Mouse (Mus musculus): Measurements from ENCODE around the gene Zfp61. TPM values are rescaled to one million over a fixed set of nuclear protein-coding genes. Genes with fewer than 3 reads are reported as not detected.

The Zfp61 gene
- total and polyA plus RNA-seq, 3 experiments: 9.9 to 15.3 TPM; not detected in 1

DNA sequence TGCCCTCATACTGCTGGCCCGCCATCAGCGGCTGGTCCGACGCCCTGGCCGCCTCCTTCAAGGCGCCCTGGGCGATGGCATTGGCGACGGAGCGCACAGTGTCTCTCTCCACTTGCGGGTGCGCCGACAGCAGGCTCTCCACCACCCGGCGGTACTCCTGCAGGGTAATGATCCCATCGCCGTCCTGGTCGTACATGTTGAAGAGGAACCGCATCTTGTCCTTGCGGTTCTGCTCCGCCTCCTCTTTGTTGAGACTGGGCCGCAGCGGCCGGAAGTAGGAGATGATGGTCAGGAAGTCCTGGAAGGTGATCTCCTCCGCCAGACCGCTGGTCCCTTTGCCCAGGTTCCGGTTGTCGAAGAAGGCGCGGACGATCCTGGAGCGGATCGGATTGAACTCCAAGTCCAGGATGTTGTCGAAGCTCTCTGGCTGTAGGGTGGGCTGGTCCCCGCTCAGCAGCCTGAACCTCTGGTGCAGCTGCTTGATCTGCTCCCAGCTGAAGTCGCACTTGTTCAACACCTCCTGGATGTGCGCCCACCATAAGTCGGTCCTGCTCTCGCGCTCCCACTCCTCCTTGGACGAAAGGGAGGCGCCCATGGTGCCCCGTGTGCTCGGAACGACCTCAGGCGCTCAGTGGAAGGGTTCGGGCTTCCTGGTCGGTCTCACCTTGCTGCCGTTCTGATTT lies 32.4 kb upstream of the Zfp61 start, which contains the start of gene Tescl:
Gene Tescl (minus strand): TSS at position 633 of the 683 bp plus-strand sequence.
- Histone ChIP-seq H3K27me3 (ENCODE audit: control insufficient read depth in 1 of 2, insufficient read depth in 2 of 2, low read length in 2 of 2) (no peaks in the 10 kb centered on the region), H3K27ac (ENCODE audit: control insufficient read depth, low read depth, low read length) (no peak within 1 kb of the TSS), H3K4me1 (ENCODE audit: control insufficient read depth in 1 of 2, insufficient read depth in 2 of 2, low read length in 2 of 2) (no peaks in the 10 kb centered on the region), H3K79me2 (ENCODE audit: control insufficient read depth, insufficient read depth, low read length, poor library complexity) (no peaks in the 10 kb centered on the region), H3K9me3 (replicated peaks; ENCODE audit: insufficient read depth, low read length) (no peaks in the 10 kb centered on the region), H3K36me3 (ENCODE audit: control insufficient read depth in 1 of 2, insufficient read depth in 2 of 2, low read length in 2 of 2) (no peaks in the 10 kb centered on the region), H3K9ac (ENCODE audit: control insufficient read depth, low read depth, low read length, poor library complexity, severe bottlenecking) (no peak within 1 kb of the TSS), H3K4me3 (ENCODE audit: control insufficient read depth in 1 of 2, insufficient read depth in 1 of 2, low read depth in 2 of 2, low read length in 2 of 2) (no peak within 1 kb of the TSS)
- DNase-seq (ENCODE audit: low read depth, low spot score): no peak
- TF ChIP-seq TAL1 (IDR thresholded peaks at IDR 0.05; ENCODE audit: low read length) (no peak), MXI1 (IDR thresholded peaks at IDR 0.05; ENCODE audit: low read depth, low read length) (no peak), POLR2A (IDR thresholded peaks at IDR 0.05; ENCODE audit: control insufficient read depth in 1 of 2, insufficient read depth in 1 of 2, low read depth in 1 of 2, low read length in 2 of 2, poor library complexity in 1 of 2) (no peak), TCF12 (IDR thresholded peaks at IDR 0.05; ENCODE audit: low read depth, low read length) (no peak), MAZ (IDR thresholded peaks at IDR 0.05; ENCODE audit: low read depth, low read length) (no peak), NELFE (IDR thresholded peaks at IDR 0.05; ENCODE audit: low read depth, low read length) (no peak), ZNF384 (IDR thresholded peaks at IDR 0.05; ENCODE audit: low read depth, low read length) (no peak), BHLHE40 (IDR thresholded peaks at IDR 0.05; ENCODE audit: borderline replicate concordance, low read depth, low read length) (no peak)

DNA sequence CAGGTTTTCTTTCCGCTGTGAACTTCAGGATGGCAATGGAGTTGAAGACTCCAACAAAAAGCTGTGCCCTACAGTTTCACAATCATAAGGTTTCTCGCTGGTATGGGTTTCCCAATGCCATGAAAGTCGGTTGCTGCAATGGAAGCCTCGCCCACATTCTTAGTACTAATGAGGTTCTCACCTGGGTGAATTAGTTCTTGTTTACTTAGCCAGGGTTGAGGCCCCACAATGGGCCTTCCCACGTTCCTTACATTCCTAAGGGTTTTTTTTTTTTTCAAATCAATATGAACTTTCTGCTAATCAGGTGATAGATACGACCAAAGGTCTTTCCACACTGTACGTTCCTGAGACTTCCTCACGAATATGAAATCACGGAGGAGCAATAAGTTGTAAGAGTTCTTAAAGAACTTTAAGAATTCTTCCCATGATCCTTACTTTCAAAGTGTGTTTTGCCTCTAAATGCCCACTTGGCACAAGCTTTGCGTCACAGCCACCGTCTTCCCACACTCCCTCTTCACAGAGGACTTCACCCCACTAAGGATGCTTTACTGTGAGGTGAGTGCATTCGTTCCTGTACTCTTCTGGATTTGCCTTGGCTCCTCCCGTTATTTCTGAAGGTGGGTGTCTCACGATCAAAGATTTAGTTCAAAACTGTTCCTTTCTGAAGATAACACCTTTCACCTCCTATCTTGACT lies 26.4 kb upstream of the Zfp61 start:
- no peaks in the 10 kb centered on the region; a peak in 2 of 4 replicates for H3K27me3 ChIP-seq (ENCODE audit: control insufficient read depth in 1 of 2, insufficient read depth in 2 of 2, low read length in 2 of 2)
- no peak overlapping the region for H3K27ac ChIP-seq (ENCODE audit: control insufficient read depth, low read depth, low read length)
- no peaks in the 10 kb centered on the region for H3K36me3 ChIP-seq (ENCODE audit: control insufficient read depth in 1 of 2, insufficient read depth in 2 of 2, low read length in 2 of 2)
- no peaks in the 10 kb centered on the region for H3K79me2 ChIP-seq (ENCODE audit: control insufficient read depth, insufficient read depth, low read length, poor library complexity)
- no peaks in the 10 kb centered on the region for H3K4me1 ChIP-seq (ENCODE audit: control insufficient read depth in 1 of 2, insufficient read depth in 2 of 2, low read length in 2 of 2)
- TF ChIP-seq MAX (IDR thresholded peaks at IDR 0.05; ENCODE audit: low read length) (no peak), MXI1 (IDR thresholded peaks at IDR 0.05; ENCODE audit: low read depth, low read length) (no peak), USF1 (IDR thresholded peaks at IDR 0.05; ENCODE audit: low read depth, low read length) (no peak), HCFC1 (IDR thresholded peaks at IDR 0.05; ENCODE audit: low read depth, low read length) (no peak), RCOR1 (IDR thresholded peaks at IDR 0.05; ENCODE audit: low read depth, low read length) (no peak), TBP (IDR thresholded peaks at IDR 0.05; ENCODE audit: low read depth, low read length) (no peak), MAFK (IDR thresholded peaks at IDR 0.05; ENCODE audit: borderline replicate concordance, low read depth, low read length) (no peak), NRF1 (IDR thresholded peaks at IDR 0.05; ENCODE audit: insufficient read depth, low read depth, low read length, poor library complexity, severe bottlenecking) (no peak), EP300 (IDR thresholded peaks at IDR 0.05; ENCODE audit: low read depth in 1 of 2, low read length in 2 of 2) (no peak), SIN3A (IDR thresholded peaks at IDR 0.05; ENCODE audit: low read length) (no peak), MAZ (IDR thresholded peaks at IDR 0.05; ENCODE audit: low read depth, low read length) (no peak)
- H3K9ac ChIP-seq (ENCODE audit: control insufficient read depth, low read depth, low read length, poor library complexity, severe bottlenecking): no peak overlapping the region
- no peak overlapping the region for H3K4me3 ChIP-seq (ENCODE audit: control insufficient read depth in 1 of 2, insufficient read depth in 1 of 2, low read depth in 2 of 2, low read length in 2 of 2)
- DNase-seq (ENCODE audit: low read depth, low spot score): no peak
- no peaks in the 10 kb centered on the region for H3K9me3 ChIP-seq (replicated peaks; ENCODE audit: insufficient read depth, low read length)
